Mouse (Mus musculus) 416B (cell line): Measurements from ENCODE around the gene Zfp148.

Experiments
- DNase-seq: peaks from one replicate; pipeline ENCODE4 v3.0.0; 2011; ENCODE audit warnings: low read depth

Zfp148 gene

DNA sequence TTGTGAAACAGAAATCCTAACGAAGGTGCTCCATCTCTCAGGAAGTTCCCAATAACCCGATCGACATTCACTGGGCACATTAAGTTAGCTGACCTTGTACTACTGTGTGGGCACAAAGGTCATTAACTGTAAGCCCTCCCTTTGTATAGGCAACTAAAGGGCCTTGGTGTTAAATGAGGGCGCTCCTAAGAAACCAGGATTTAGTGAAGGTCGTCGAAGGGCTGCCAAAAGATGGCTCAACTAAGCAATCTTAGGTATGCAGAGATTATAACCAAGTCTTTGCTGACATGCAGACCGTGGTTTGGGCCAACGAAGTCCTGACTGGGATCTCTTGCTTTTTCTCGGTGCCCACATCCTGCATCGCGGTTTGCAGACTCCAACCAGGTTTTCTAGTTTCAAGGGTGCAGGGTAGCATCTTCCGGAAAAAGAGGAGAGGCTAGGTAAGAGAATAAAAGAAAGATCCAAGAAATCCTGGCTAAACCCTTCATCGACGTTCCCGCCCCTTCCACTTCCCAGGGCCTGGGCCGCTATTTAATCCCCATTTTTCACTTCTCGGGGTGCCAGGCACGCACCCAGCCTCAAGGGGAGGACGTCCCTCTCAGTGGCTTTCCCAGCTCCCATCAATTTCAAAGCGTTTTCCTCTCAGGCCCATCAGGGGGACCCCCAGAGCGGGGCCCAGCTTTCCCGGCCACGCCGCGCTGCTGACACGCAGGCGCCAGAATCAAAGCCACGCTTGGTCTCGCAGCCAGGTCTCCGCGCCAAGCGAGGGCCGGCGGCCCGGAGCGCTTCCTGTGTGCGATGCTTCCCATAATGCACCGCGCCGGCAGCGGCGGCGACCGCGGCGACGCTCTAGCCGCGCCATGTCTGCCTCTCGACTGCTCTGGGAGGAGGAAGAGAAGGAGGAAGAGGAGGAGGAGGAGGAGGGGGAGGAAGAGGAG, at the start of gene Zfp148:
TSS of gene Zfp148 (plus strand) at position 893 of the 938 bp plus-strand sequence.
- peak; percentile 94 for DNase-seq

DNA sequence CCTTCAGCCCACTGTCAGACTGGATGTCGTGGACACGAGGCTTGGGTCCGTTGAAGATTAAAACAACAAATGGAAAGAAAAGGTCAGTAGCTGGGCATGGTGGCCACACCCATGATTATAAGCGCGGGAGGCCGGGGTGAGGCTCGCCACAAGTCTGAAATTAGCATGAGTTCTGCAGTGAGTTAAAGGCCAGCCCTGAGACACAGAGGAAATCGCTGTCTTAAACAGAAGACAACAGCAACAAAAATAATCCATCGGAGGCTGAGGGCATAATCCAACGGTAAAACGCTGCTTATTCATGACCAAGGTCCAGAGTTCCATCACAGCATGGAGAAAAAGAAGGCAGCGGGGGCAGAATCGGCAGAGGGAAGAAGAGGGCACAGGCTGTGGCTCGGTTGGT, 47.6 kb upstream of the Zfp148 start:
- no peak for DNase-seq

DNA sequence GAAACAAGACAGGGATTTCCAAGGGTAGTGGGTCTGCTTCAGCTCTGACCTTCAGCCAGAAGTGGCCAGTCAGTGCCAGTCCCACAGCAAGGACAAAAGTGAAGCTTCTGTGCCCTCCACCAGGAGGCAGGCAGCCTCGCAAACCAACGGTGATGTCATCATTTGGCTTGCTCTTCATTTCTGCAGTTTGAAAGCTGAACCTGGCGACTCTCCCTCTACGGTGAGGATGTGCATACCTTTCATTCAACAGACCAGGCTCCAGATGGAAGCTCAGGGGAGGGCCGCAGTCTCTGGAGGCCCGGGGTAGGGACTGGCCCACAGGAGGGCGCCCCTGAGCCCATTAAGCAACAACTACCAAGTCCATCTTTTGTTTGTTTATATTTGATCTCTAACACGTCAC, 43.5 kb upstream of the Zfp148 start:
- peak; percentile 86 for DNase-seq

- DNase-seq: peak; percentile 47
Measured at GRCm38 (mm10) chr16:33337681-33338080, 43.0 kb upstream of the Zfp148 start.

GRCm38 (mm10) chr16:33338492-33338891, 42.1 kb upstream of the Zfp148 start:
- no peak for DNase-seq

DNA sequence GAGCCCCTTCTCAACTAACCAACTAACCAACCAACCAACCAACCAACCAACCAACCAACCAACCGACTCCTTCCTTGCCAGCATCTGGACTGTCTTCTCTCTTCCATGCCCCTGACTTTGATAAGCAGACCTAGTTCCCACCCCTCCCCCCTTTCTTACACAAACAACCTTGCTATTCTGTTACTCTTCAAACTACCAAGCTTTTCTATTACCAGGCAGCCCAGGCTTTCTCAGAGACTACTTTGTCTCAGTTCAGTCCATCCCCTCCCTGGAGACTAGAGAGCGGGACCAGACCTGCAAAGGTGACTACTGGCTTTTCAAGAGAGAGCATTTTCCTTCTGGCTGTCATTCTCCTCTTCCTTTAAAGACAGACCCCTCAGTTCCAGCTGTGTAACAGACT, 41.2 kb upstream of the Zfp148 start:
- no peak for DNase-seq

DNA sequence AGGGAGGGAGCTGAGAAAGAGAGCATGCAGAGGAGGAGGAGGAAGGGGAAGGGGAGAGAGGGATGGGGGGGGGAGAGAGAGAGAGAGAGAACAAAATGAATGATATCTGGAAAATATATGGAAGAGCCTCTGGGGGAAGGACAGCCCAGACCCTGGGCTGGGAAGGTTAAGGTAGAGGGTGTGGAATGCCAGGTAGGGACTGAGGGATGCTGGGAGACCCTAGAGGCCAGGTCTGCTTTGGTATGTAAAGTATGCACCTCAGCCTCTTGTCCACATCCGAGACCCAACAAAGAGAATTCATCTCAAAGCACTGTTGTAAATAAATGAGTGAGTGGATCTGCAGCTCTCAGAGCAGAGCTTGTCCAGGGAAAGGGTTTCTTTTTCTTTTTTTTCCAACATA, 38.3 kb upstream of the Zfp148 start:
- no peak for DNase-seq

DNA sequence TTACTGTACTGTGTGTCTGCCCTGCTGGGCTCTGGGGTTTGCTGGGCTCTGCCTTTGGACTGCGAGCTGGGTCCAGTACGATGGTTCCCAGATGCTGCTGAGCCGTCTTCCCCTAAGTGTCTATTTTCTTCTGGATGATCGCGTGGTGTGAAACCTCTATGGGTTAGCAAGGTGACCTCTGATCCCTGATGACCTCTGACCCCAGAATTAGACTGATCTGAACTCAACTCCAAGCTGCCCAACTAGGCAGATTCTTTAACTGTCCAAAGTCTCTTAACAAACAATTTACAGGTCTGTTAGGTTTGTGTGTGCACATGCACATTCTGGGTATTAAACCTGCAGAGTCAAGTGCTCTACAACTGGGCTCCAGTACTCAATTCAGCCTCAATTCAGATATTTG, 37.5 kb upstream of the Zfp148 start:
- DNase-seq: no peak

DNA sequence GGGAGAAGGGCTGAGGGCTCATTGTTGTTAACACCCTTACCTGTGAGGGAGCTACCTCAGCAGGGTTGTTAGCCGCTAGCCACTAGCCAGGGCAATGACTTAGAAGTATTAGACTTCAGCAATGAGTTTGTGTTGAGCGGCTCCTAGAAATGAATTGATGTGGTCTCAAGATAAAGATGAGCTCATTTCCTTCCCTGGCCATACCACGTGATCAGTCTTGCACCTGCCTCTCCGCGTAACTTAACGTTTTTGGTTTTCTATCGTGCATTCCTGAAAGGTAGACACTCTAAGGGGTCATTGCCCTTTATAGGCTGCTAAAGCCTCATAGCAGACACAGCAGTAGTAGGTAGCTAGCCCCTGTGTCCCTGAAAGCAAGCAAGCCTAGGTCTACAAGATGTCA, 37.0 kb upstream of the Zfp148 start:
- peak; percentile 78 for DNase-seq

DNA sequence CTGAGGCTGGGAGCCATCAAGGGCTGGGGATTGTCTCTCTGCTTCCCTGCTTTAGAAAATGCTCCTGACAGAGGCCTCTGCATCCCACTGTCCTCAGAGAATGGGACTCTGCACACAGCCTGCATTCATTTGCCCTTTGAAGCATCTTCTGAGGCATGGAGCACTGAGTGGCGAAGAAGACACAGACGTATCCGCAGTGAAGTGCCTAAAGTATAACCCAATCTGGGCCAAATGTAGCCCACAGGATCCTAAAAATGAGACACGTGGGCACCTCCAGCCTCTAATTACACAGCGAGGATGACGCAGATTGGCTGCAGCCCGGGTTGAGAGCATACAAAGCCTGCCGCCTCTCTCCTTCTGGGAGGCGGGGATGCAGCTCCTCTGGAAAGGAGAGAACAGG, 36.3 kb upstream of the Zfp148 start:
- DNase-seq: peak; percentile 61

DNA sequence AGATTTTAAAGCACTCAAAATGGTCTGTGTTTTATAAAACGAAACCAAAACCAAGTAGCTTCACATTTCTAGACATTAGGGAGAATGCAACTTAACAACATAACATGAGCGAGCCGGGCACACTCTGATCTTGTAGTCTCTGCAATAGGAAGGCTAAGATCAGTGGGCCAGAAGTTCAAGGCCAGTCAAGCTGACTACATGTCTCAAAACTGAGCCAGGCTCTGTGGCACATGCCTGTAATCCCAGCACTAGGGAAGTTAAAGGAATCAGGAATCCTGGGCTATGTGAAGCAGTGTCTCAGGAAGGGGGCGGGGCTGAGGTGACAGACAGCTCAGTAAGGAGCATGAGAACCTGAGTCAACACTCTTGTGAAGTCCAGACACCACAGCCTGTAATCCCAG, 35.8 kb upstream of the Zfp148 start:
- peak; percentile 67 for DNase-seq

DNA sequence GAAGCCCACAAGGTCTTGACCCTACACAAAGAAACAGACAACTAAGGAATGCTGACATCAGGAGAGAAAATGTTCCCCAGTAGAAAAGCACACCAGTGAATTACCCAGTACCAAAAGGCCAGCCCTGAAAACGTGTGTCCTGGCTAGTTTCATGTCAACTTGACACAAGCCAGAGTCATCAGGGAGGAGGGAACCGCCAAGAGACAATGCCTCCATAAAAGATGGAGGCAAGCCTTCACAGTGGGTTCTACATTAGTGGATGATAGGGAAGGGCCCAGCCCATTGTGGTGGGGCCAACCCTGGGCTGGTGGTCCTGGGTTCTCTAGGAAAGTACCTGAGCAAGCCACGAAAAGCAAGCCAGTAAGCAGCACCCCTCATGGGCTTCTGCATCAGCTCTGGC, 34.3 kb upstream of the Zfp148 start:
- no peak for DNase-seq

GRCm38 (mm10) chr16:33347134-33347533, 33.5 kb upstream of the Zfp148 start:
- no peak for DNase-seq

DNA sequence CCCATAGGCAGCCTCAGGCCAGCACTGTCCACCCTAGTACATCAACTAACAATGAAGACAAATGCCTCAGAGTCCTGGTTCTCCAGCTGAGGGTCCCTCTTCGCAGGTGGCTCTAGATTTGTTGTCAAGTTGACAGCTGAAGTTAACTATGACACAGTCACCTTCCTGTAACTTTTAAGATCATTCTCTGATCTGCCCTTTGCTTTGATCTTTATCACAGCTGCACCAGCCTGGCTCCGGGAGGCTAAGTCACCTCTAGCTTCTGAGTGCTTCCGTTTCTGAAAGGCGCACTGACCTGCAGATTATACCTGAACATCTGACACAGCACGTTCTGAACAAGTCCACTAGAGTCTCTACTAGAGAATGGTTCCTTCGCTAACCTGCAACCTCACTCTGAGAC, 22.8 kb upstream of the Zfp148 start:
- DNase-seq: no peak

DNA sequence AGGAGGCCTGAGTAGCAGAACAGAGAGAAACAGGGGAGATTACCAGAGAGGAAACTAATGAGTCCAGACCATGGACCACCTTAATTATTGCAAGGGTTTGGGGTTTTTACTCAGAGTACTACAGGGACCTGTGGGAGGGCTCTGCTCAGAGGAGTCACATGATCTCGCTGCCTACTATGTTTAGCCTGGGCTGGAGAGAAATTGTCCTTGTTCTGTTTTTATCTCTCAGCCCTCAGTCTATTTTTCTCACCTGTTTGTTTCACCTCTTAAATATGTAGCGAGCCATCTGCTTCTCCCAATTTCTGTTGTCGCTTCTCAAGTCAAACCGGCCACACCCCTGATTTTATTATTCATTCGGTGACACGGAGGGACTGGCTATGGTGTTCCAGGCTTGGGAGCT, 14.9 kb upstream of the Zfp148 start:
- no peak for DNase-seq

GRCm38 (mm10) chr16:33368632-33369031, 12.0 kb upstream of the Zfp148 start:
- DNase-seq: no peak

GRCm38 (mm10) chr16:33370836-33371235, 9.8 kb upstream of the Zfp148 start:
- no peak for DNase-seq

DNA sequence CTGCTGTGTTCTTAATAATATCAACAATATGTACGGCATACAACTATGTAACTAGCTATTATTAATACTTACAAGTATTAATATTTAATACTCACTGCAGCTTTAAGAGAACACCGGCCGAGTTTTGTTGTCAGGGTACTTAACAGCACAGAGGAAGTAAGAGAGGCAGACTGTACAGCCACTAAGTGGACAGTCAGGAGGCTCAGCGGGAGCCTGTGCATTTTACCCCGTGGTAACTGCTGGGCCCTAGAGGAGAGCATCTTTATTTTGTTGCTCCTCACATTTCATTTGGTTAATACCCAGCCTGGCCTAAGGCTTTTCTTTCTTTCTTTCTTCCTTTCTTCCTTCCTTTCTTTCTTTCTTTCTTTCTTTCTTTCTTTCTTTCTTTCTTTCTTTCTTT, 8.0 kb upstream of the Zfp148 start:
- DNase-seq: no peak

DNA sequence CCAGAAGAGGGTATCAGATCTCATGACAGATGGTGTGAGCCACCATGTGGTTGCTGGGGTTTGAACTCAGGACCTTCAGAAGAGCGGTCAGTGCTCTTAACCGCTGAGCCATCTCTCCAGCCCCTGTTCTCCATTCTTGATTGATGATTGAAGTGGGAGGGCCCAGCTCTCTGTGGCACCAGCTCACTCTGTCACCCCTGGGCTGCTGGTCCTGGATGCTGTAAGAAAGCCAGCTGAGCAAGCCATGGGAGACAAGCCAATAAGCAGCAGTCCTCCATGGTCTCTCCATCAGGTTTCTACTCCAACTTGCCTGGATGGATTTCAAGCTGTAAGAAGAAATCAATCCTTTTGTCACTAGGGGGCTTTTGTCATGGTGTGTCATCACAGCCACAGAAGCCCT, 7.3 kb upstream of the Zfp148 start:
- no peak for DNase-seq

GRCm38 (mm10) chr16:33376266-33376665, 4.4 kb upstream of the Zfp148 start:
- no peak for DNase-seq

GRCm38 (mm10) chr16:33379219-33379943, 1.3 kb upstream of the Zfp148 start:
- DNase-seq: no peak

GRCm38 (mm10) chr16:33380882-33381613, 412 bp downstream of the Zfp148 start:
- DNase-seq: peak; percentile 45
